Mouse (Mus musculus) induced T-regulatory cell, adult 2 months (primary cell): ENCODE data around the gene Zc3h7b.

Experiments
- DNase-seq: peaks from one replicate; pipeline ENCODE4 v3.0.0-alpha.2; 2012; ENCODE audit warnings: low read depth

Gene Zc3h7b

GRCm38 (mm10) chr15:81796228-81796627 lies 51.4 kb downstream of the Zc3h7b start:
- peak; percentile 40 for DNase-seq

- no peak for DNase-seq
Measured at GRCm38 (mm10) chr15:81797861-81798260, 53.0 kb downstream of the Zc3h7b start.

- no peak for DNase-seq
Measured at GRCm38 (mm10) chr15:81798421-81798820, 53.6 kb downstream of the Zc3h7b start.

GRCm38 (mm10) chr15:81800391-81800790 lies 55.5 kb downstream of the Zc3h7b start:
- DNase-seq: no peak

- DNase-seq: peak; percentile 70
Measured at GRCm38 (mm10) chr15:81802001-81802890, 57.4 kb downstream of the Zc3h7b start, which contains the start of gene Tef. Gene Tef, plus strand, starts transcription at chr15:81802421.

- no peak for DNase-seq
Measured at GRCm38 (mm10) chr15:81802941-81803351, 58.1 kb downstream of the Zc3h7b start.

- no peak for DNase-seq
Measured at GRCm38 (mm10) chr15:81803425-81803951, 58.6 kb downstream of the Zc3h7b start.

- no peak for DNase-seq
Measured at GRCm38 (mm10) chr15:81804172-81804571, 59.3 kb downstream of the Zc3h7b start.

GRCm38 (mm10) chr15:81804883-81805282 lies 60.0 kb downstream of the Zc3h7b start:
- no peak for DNase-seq

GRCm38 (mm10) chr15:81805624-81806023 lies 60.8 kb downstream of the Zc3h7b start:
- DNase-seq: no peak

GRCm38 (mm10) chr15:81806621-81807404 lies 62.0 kb downstream of the Zc3h7b start:
- DNase-seq: no peak

GRCm38 (mm10) chr15:81808799-81809198 lies 63.9 kb downstream of the Zc3h7b start:
- DNase-seq: no peak

- no peak for DNase-seq
Measured at GRCm38 (mm10) chr15:81809550-81809949, 64.7 kb downstream of the Zc3h7b start.

GRCm38 (mm10) chr15:81810150-81810549 lies 65.3 kb downstream of the Zc3h7b start:
- peak; percentile 73 for DNase-seq

- DNase-seq: peak; percentile 98
Measured at GRCm38 (mm10) chr15:81810671-81811598, 66.1 kb downstream of the Zc3h7b start.

- DNase-seq: no peak
Measured at GRCm38 (mm10) chr15:81811599-81811996, 66.7 kb downstream of the Zc3h7b start.

GRCm38 (mm10) chr15:81812287-81812686 lies 67.4 kb downstream of the Zc3h7b start:
- DNase-seq: no peak

- DNase-seq: no peak
Measured at GRCm38 (mm10) chr15:81812696-81813631, 68.1 kb downstream of the Zc3h7b start.

GRCm38 (mm10) chr15:81813986-81814705 lies 69.3 kb downstream of the Zc3h7b start:
- DNase-seq: no peak
